Mouse (Mus musculus) MEL (cell line): Measurements from ENCODE around the gene Nemf.

Source experiments
- CTCF ChIP-seq, 3 experiments: IDR thresholded peaks in 2 of 3; conservative IDR thresholded peaks in 1 of 3; 2 replicates each; pipeline ENCODE4 v1.5.1; 2011 to 2012; ENCODE audit warnings: low read length in 3 of 3, low read depth in 2 of 3, mild to moderate bottlenecking in 2 of 3, improper control_type of control experiment in 1 of 3, inconsistent platforms in 1 of 3, mixed read lengths in 1 of 3, moderate library complexity in 1 of 3; ENCODE audit not compliant: control insufficient read depth in 1 of 3, insufficient read depth in 1 of 3, poor library complexity in 1 of 3, severe bottlenecking in 1 of 3
- E2F4 ChIP-seq: IDR thresholded peaks from 2 replicates; pipeline ENCODE4 v1.6.1; 2011; ENCODE audit warnings: low read depth, low read length, improper control_type of control experiment, borderline replicate concordance
- GATA1 ChIP-seq: IDR thresholded peaks from 2 replicates; pipeline ENCODE4 v1.6.1; 2011; ENCODE audit warnings: low read depth, low read length, improper control_type of control experiment
- HCFC1 ChIP-seq: IDR thresholded peaks from 2 replicates; pipeline ENCODE4 v1.6.1; 2012; ENCODE audit warnings: low read depth, mild to moderate bottlenecking, inconsistent platforms, low read length, improper control_type of control experiment, moderate library complexity
- KAT2A ChIP-seq: conservative IDR thresholded peaks from 2 replicates; pipeline ENCODE4 v1.6.1; 2012; ENCODE audit warnings: low read depth, low read length, improper control_type of control experiment, inconsistent platforms
- MAX ChIP-seq: IDR thresholded peaks from 2 replicates; pipeline ENCODE4 v1.6.1; 2011; ENCODE audit warnings: low read length, improper control_type of control experiment
- MEF2A ChIP-seq: IDR thresholded peaks from 2 replicates; pipeline ENCODE4 v1.6.1; 2014; ENCODE audit warnings: low read depth, mild to moderate bottlenecking, inconsistent platforms, low read length, improper control_type of control experiment; ENCODE audit not compliant: poor library complexity, insufficient replicate concordance, severe bottlenecking; ENCODE audit errors: extremely low read depth
- POLR2A ChIP-seq, 2 experiments: IDR thresholded peaks; 2 replicates each; pipeline ENCODE4 v1.6.1; 2011 to 2012; ENCODE audit warnings: low read length in 2 of 2, mild to moderate bottlenecking in 2 of 2, control low read depth in 1 of 2, improper control_type of control experiment in 1 of 2, low read depth in 1 of 2, moderate library complexity in 1 of 2; ENCODE audit not compliant: control insufficient read depth in 1 of 2, insufficient read depth in 1 of 2, poor library complexity in 1 of 2
- RCOR1 ChIP-seq: IDR thresholded peaks from 2 replicates; pipeline ENCODE4 v1.6.1; 2012; ENCODE audit warnings: low read depth, mild to moderate bottlenecking, inconsistent platforms, low read length, improper control_type of control experiment

- TF ChIP-seq HCFC1, result no peak
- TF ChIP-seq CTCF (IDR thresholded peaks at IDR 0.05 in 2 of 3, conservative IDR thresholded peaks at IDR 0.05 in 1 of 3; ENCODE audit: control insufficient read depth in 1 of 3, insufficient read depth in 1 of 3, low read depth in 2 of 3, low read length in 3 of 3, poor library complexity in 1 of 3, severe bottlenecking in 1 of 3), result no peak
- no peak for TF ChIP-seq POLR2A (IDR thresholded peaks at IDR 0.05; ENCODE audit: control insufficient read depth in 1 of 2, insufficient read depth in 1 of 2, low read depth in 1 of 2, low read length in 2 of 2, poor library complexity in 1 of 2)
- TF ChIP-seq MAX, result no peak
- no peak for TF ChIP-seq MEF2A
- no peak for TF ChIP-seq E2F4
- TF ChIP-seq KAT2A, result no peak
- no peak for TF ChIP-seq RCOR1
- TF ChIP-seq GATA1, result no peak
Observed at GRCm38 (mm10) chr12:69402594-69403167, 45.7 kb upstream of the Nemf start.
